Mouse (Mus musculus) bone marrow, adult 2 months (tissue): ENCODE results near the gene P4ha3.

Experiments
- CTCF ChIP-seq: fragments of 200-500 bp; IDR thresholded peaks from 2 replicates; pipeline ENCODE4 v1.5.1; 2011; ENCODE audit warnings: low read length, control low read depth; ENCODE audit not compliant: control insufficient read depth, insufficient read depth
- POLR2A ChIP-seq: fragments of 200-500 bp; IDR thresholded peaks from 2 replicates; pipeline ENCODE4 v1.6.1; 2011; ENCODE audit warnings: low read depth, mild to moderate bottlenecking, control low read depth, low read length, borderline replicate concordance; ENCODE audit not compliant: control insufficient read depth

DNA sequence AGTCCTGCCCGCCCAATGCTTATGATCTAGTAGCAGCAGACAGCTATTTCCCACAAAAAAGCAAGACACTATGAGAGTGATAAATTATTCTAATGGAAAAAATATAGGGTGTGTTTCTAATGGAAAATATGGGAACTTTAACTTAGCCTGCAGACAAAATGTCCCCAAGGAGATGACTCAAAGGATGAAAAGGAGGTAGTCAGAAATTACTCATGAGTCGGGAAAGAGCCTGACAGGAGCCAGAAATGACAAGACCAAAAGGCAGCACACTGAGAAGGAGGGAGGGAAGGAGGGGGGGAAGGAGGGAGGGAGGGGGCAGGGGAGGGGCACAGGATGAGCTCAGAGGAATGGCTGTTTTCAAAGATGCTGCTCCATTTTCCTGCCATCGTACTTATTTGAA lies 3.7 kb upstream of the P4ha3 start:
- TF ChIP-seq CTCF (no peak), POLR2A (no peak)
